Mouse (Mus musculus) CD4-positive helper T cell, adult 2 months (primary cell): ENCODE measurements around the gene Slc10a6.

Experiments
- DNase-seq: peaks from one replicate; pipeline ENCODE4 v3.0.0-alpha.2; 2012; ENCODE audit warnings: low read depth, missing footprints, low spot score

Gene Slc10a6

DNA sequence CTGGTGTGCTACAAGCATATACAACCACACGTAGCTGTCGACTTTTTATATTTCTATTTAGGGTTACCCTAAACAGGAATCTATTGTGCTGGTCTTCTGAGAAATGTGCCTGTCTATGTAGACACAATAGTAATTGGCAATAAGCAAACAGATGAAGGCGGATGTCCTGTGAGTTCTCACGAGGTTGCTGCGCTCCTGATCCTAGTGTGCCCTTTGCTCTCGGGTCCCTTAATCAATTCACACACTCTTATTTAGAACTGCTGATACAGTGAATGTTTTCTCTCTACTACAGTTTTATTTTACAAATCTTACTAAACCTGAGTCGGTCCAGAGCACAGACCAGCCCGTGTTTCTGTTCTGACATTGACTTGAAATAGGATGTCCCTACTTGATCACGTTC, 68.7 kb downstream of the Slc10a6 start:
- no peak for DNase-seq
